Mouse (Mus musculus): ENCODE data around the gene Shb.

Gene Shb

GRCm38 (mm10) chr4:45483271-45484245, 48.7 kb downstream of the Shb start:
- TF ChIP-seq GATA4 (IDR thresholded peaks at IDR 0.05; ENCODE audit: insufficient replicate concordance, low read length), result no peak; the same call in 1 of the 2 replicates

DNA sequence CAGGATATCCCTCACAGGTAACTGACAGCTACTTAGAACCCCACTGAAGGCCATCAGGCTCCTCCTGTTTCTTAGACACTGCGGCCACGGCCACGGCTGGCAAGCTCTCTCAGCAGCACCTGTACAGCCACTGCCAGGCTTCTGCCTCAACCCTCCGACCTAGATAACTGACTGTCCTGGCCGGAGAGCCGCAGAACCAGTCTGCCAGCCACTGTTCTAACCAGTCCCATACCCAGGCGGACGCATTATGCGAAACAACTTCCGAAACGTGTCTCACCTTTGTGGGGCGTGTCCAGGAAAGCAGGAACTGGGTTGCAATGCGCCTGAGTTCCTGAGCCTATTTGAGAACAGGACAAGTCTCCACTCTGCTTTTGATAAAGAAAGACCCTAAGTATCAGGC, 50.0 kb downstream of the Shb start:
- TF ChIP-seq GATA4 (IDR thresholded peaks at IDR 0.05; ENCODE audit: insufficient replicate concordance, low read length), result no peak

- TF ChIP-seq GATA4 (IDR thresholded peaks at IDR 0.05; ENCODE audit: insufficient replicate concordance, low read length), result no peak
Measured at GRCm38 (mm10) chr4:45481431-45481830, 50.8 kb downstream of the Shb start.

DNA sequence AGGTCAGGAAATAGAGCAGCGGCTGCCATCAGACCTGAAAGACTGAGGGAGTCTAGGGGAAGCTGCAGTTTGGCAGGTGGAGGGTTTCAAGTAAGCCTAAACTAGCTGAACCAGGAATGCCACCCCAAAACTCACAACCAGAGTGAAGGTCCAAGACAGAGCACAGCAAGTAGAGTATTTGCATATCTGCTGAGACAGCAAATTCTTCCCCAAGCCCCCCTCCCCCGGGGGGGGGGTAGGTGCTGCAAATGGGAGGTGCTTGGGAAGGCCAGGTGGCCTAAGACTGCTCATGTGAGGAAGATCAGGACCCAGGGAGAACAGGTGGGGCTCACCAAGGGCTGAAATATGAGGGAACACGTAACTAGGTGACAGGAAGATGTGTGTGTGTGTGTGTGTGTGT, 51.7 kb downstream of the Shb start:
- no peak for TF ChIP-seq GATA4 (IDR thresholded peaks at IDR 0.05; ENCODE audit: insufficient replicate concordance, low read length)

DNA sequence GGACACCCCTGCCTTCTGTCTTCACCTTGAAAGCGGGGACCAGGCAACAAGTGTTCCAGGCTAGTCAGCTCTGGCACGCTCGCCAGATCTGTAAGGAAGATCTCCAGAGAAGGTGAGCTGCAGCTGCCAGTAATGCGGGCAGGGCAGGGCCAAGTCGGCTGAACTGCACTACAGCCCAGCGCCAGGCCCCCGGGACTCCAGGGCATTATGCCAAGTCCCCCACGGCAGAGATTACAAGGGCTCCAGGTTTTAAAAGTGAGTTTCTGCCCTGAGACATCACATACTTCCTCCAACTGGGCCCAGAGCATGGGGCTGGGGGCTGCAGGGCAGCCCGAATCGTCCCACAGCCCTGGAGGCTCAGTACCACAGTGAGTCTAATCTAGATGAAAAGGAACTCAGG, 52.8 kb downstream of the Shb start:
- TF ChIP-seq GATA4 (IDR thresholded peaks at IDR 0.05; ENCODE audit: insufficient replicate concordance, low read length), result no peak

- TF ChIP-seq GATA4 (IDR thresholded peaks at IDR 0.05; ENCODE audit: insufficient replicate concordance, low read length), result no peak
Measured at GRCm38 (mm10) chr4:45478178-45478577, 54.1 kb downstream of the Shb start.

- no peak for TF ChIP-seq GATA4 (IDR thresholded peaks at IDR 0.05; ENCODE audit: insufficient replicate concordance, low read length)
Measured at GRCm38 (mm10) chr4:45477047-45477446, 55.2 kb downstream of the Shb start.

- TF ChIP-seq GATA4 (IDR thresholded peaks at IDR 0.05; ENCODE audit: insufficient replicate concordance, low read length), result peak; percentile 78; the same call in 1 of the 2 replicates
Measured at GRCm38 (mm10) chr4:45474832-45475231, 57.4 kb downstream of the Shb start.

DNA sequence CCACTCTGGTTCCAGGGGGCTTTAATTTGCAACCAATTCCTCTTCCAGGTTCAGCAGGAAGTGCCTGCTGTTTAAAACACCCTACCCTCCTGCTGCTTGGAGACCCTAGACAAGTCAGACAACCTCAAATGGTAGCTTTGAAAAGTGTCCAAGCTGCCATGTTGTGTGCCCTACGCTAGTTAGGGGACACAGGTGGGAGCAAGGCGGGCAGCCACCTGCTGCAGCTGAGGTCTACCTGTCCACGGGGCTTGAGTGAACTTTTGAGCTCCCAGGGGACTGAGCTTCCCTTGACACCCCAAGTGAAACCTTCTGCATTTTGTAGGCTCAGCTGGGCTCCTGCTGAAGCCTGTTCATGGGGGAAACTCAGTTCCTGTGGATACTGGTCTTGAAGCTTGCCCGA, 58.1 kb downstream of the Shb start:
- no peak for TF ChIP-seq GATA4 (IDR thresholded peaks at IDR 0.05; ENCODE audit: insufficient replicate concordance, low read length)

GRCm38 (mm10) chr4:45473129-45473528, 59.1 kb downstream of the Shb start:
- no peak for TF ChIP-seq GATA4 (IDR thresholded peaks at IDR 0.05; ENCODE audit: insufficient replicate concordance, low read length)

DNA sequence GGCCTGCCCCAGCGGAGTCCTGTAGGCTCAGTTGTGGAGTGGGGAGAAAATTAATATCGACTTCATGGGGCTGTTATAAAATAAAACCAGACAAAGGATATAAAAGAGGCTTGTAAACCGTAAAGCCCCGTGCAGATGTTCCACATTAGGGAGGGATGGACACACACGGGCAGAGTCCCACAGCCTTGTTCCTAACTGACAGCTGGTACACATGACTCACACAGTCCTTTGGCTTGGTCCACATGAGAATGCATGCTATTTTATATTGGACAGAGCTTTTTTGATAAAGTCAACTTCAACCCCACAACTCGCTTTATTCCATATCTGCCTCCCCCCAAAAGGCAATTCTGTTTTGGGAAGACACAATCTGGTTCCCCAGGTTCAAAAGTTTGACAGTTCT, 59.6 kb downstream of the Shb start:
- TF ChIP-seq GATA4 (IDR thresholded peaks at IDR 0.05; ENCODE audit: insufficient replicate concordance, low read length), result no peak

GRCm38 (mm10) chr4:45471654-45472556, 60.4 kb downstream of the Shb start:
- TF ChIP-seq GATA4 (IDR thresholded peaks at IDR 0.05; ENCODE audit: insufficient replicate concordance, low read length), result peak; percentile 13; the same call in 1 of the 2 replicates

DNA sequence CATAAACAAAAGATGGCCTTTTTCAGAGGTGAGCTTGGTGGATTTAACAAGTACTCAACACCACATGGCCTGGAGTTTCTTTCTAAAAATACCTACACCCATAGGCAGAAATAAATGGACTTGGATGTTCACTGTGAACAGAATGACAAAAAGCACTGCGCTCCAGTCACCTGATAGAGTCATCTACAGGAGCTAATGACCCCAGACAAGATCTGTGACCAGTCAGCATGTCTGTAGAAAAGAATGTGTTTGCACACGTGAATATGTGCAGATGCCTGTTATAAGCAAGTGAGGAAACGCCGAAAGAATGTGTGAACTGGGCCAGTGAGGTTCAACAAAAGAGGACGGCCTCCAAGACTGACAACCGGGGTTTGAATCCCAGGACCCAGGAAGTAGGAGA, 63.2 kb downstream of the Shb start:
- TF ChIP-seq GATA4 (IDR thresholded peaks at IDR 0.05; ENCODE audit: insufficient replicate concordance, low read length), result no peak

GRCm38 (mm10) chr4:45468507-45468906, 63.8 kb downstream of the Shb start:
- TF ChIP-seq GATA4 (IDR thresholded peaks at IDR 0.05; ENCODE audit: insufficient replicate concordance, low read length), result no peak

GRCm38 (mm10) chr4:45467115-45467912, 65.0 kb downstream of the Shb start:
- no peak for TF ChIP-seq GATA4 (IDR thresholded peaks at IDR 0.05; ENCODE audit: insufficient replicate concordance, low read length)
